Mouse (Mus musculus): ENCODE measurements around the gene Cklf. TPM values are rescaled to one million over a fixed set of nuclear protein-coding genes. Genes with fewer than 3 reads are reported as not detected.
"Not testable (repeated sequence)": the region's sequence is repeated elsewhere in the genome, so short reads cannot be mapped to it uniquely, and the experiment has no call there.

Cklf gene
- total RNA-seq, 1 experiment from 2014 or later, result 12.2 TPM

GRCm38 (mm10) chr8:104253016-104253415 is 2.4 kb downstream of the Cklf start:
- no peak; the same call in 1 of the 2 replicates for ATAC-seq (replicated peaks; ENCODE audit: low read depth, poor library complexity, severe bottlenecking)

- not testable (repeated sequence) for ATAC-seq (replicated peaks; ENCODE audit: low read depth, poor library complexity, severe bottlenecking)
These were observed 11.1 kb downstream of the Cklf start for GRCm38 (mm10) chr8:104261802-104262201.

GRCm38 (mm10) chr8:104264271-104264935 is 13.7 kb downstream of the Cklf start:
- not testable (repeated sequence) for ATAC-seq (replicated peaks; ENCODE audit: low read depth, poor library complexity, severe bottlenecking)

GRCm38 (mm10) chr8:104268368-104268767 is 17.7 kb downstream of the Cklf start:
- no peak for ATAC-seq (replicated peaks; ENCODE audit: low read depth, poor library complexity, severe bottlenecking)

- no peak for ATAC-seq (replicated peaks; ENCODE audit: low read depth, poor library complexity, severe bottlenecking)
These were observed 18.3 kb downstream of the Cklf start for GRCm38 (mm10) chr8:104268937-104269440.

- ATAC-seq (replicated peaks; ENCODE audit: low read depth, poor library complexity, severe bottlenecking), result not testable (repeated sequence)
These were observed 42.4 kb downstream of the Cklf start, which contains the start of gene Cmtm2a for GRCm38 (mm10) chr8:104293081-104293480. Gene Cmtm2a, minus strand, starts transcription at chr8:104293181.

- no peak for ATAC-seq (replicated peaks; ENCODE audit: low read depth, poor library complexity, severe bottlenecking)
These were observed 43.7 kb downstream of the Cklf start for GRCm38 (mm10) chr8:104294396-104294795.

- not testable (repeated sequence) for ATAC-seq (replicated peaks; ENCODE audit: low read depth, poor library complexity, severe bottlenecking)
These were observed 50.9 kb downstream of the Cklf start for GRCm38 (mm10) chr8:104301577-104301976.

- ATAC-seq (replicated peaks; ENCODE audit: low read depth, poor library complexity, severe bottlenecking), result not testable (repeated sequence)
These were observed 51.9 kb downstream of the Cklf start for GRCm38 (mm10) chr8:104302536-104302935.

GRCm38 (mm10) chr8:104304962-104305361 is 54.3 kb downstream of the Cklf start:
- no peak for ATAC-seq (replicated peaks; ENCODE audit: low read depth, poor library complexity, severe bottlenecking)

- ATAC-seq (replicated peaks; ENCODE audit: low read depth, poor library complexity, severe bottlenecking), result not testable (repeated sequence)
These were observed 57.7 kb downstream of the Cklf start for GRCm38 (mm10) chr8:104308341-104308740.

GRCm38 (mm10) chr8:104309441-104310155 is 58.9 kb downstream of the Cklf start, which contains the start of the genes Gm45711 and Cmtm1:
Gene Gm45711, minus strand, starts transcription at chr8:104310081.
Gene Cmtm1, minus strand, starts transcription at chr8:104310145.
- not testable (repeated sequence) for ATAC-seq (replicated peaks; ENCODE audit: low read depth, poor library complexity, severe bottlenecking)

- not testable (repeated sequence) for ATAC-seq (replicated peaks; ENCODE audit: low read depth, poor library complexity, severe bottlenecking)
These were observed 61.4 kb downstream of the Cklf start for GRCm38 (mm10) chr8:104312023-104312422.

- ATAC-seq (replicated peaks; ENCODE audit: low read depth, poor library complexity, severe bottlenecking), result no peak
These were observed 62.6 kb downstream of the Cklf start for GRCm38 (mm10) chr8:104313311-104313710.

Other genes with a start within 250 kb of the Cklf start
- not detected in 2 replicates for gene Cdh5, start 149.2 kb upstream of the Cklf start, total RNA-seq (2017)
- gene Bean1, start 80.4 kb upstream of the Cklf start, total RNA-seq (2017), result not detected in 2 replicates
- gene Tk2, start 2.3 kb upstream of the Cklf start, total RNA-seq (2017), result 5.8 and 13.9 TPM in 2 replicates
- not detected in 2 replicates for gene Cmtm2a, start 42.3 kb downstream of the Cklf start, total RNA-seq (2017)
- gene Gm45711, start 59.2 kb downstream of the Cklf start, total RNA-seq (2017), result not detected in 2 replicates
- not detected in 2 replicates for gene Cmtm1, start 59.3 kb downstream of the Cklf start, total RNA-seq (2017)
- not detected in 2 replicates for gene Gm11020, start 70.7 kb downstream of the Cklf start, total RNA-seq (2017)
- gene Cmtm2b, start 71.4 kb downstream of the Cklf start, total RNA-seq (2017), result not detected in 2 replicates
- gene Cmtm3, start 88.5 kb downstream of the Cklf start, total RNA-seq (2017), result 10.9 and 15.3 TPM in 2 replicates
- gene Cmtm4, start 144.9 kb downstream of the Cklf start, total RNA-seq (2017), result 1.8 TPM in 2 replicates
- gene Dync1li2, start 192.2 kb downstream of the Cklf start, total RNA-seq (2017), result 48.1 and 57.4 TPM in 2 replicates